Mouse (Mus musculus) brain, embryonic 14.5 days (tissue): ENCODE measurements at regions not wholly inside any gene's neighbourhood (a gene's known extent, or its start where the extent isn't known, plus 50 kb on each side); places are given as distances from the start of the nearest gene placed in this dataset.

Experiments
- CTCF ChIP-seq: fragments of 200-500 bp; IDR thresholded peaks from 2 replicates; pipeline ENCODE4 v1.5.1; 2012; ENCODE audit warnings: inconsistent platforms, mild to moderate bottlenecking, moderate library complexity, borderline replicate concordance; ENCODE audit not compliant: insufficient read depth, insufficient read length; ENCODE audit errors: extremely low read depth
- POLR2A ChIP-seq: fragments of 200-500 bp; IDR thresholded peaks from 2 replicates; pipeline ENCODE4 v1.6.1; 2012; ENCODE audit warnings: mild to moderate bottlenecking, inconsistent platforms, borderline replicate concordance; ENCODE audit not compliant: poor library complexity, insufficient read depth, insufficient read length, severe bottlenecking; ENCODE audit errors: extremely low read depth

GRCm38 (mm10) chr4:70615794-70616193 lies 81.0 kb upstream of the Megf9 start:
- TF ChIP-seq CTCF (no peak), POLR2A (no peak)
